Mouse (Mus musculus) embryo, embryonic 9.5 days (tissue): ENCODE measurements around the gene Rnf8.

Source experiments
- DNase-seq: peaks from one replicate; pipeline ENCODE4 v3.0.0-alpha.2; 2017; ENCODE audit errors: extremely low spot score

The Rnf8 gene

GRCm38 (mm10) chr17:29680921-29681320 is 66.3 kb downstream of the Rnf8 start:
- no peak for DNase-seq

- DNase-seq, result no peak
These were observed 67.1 kb downstream of the Rnf8 start for GRCm38 (mm10) chr17:29681669-29682068.

- DNase-seq, result no peak
These were observed 67.7 kb downstream of the Rnf8 start for GRCm38 (mm10) chr17:29682261-29682660.

- no peak for DNase-seq
These were observed 68.5 kb downstream of the Rnf8 start for GRCm38 (mm10) chr17:29683127-29683526.

GRCm38 (mm10) chr17:29684275-29684674 is 69.7 kb downstream of the Rnf8 start:
- DNase-seq, result no peak

GRCm38 (mm10) chr17:29686771-29687170 is 72.2 kb downstream of the Rnf8 start:
- no peak for DNase-seq

- no peak for DNase-seq
These were observed 72.8 kb downstream of the Rnf8 start for GRCm38 (mm10) chr17:29687373-29687772.

GRCm38 (mm10) chr17:29688610-29689009 is 74.0 kb downstream of the Rnf8 start:
- no peak for DNase-seq

- DNase-seq, result no peak
These were observed 75.7 kb downstream of the Rnf8 start for GRCm38 (mm10) chr17:29690257-29690656.

GRCm38 (mm10) chr17:29692827-29693226 is 78.2 kb downstream of the Rnf8 start:
- no peak for DNase-seq

GRCm38 (mm10) chr17:29693571-29693970 is 79.0 kb downstream of the Rnf8 start:
- no peak for DNase-seq

- DNase-seq, result no peak
These were observed 79.9 kb downstream of the Rnf8 start for GRCm38 (mm10) chr17:29694516-29694915.
